Mouse (Mus musculus): ENCODE data around the gene Gm13279. TPM values are rescaled to one million over a fixed set of nuclear protein-coding genes. Genes with fewer than 3 reads are reported as not detected.

Gene Gm13279
- polyA plus RNA-seq (2015; fragmentation: Illumina TruSeq; extraction: RNeasy Lipid Tissue Mini Kit (QIAGEN cat#74804); ENCODE audit: insufficient read depth, low replicate concordance), result not detected

GRCm38 (mm10) chr4:88797097-88797496 lies at the start of gene Gm13279:
TSS of gene Gm13279 (plus strand) at chr4:88797397.

GRCm38 (mm10) chr4:88754818-88755340 lies 42.3 kb upstream of the Gm13279 start, which contains the start of gene Gm13271:
TSS of gene Gm13271 (plus strand) at chr4:88754868.

GRCm38 (mm10) chr4:88759610-88760268 lies 37.5 kb upstream of the Gm13279 start, which contains the start of gene Gm13283:
TSS of gene Gm13283 (plus strand) at chr4:88760119.

DNA sequence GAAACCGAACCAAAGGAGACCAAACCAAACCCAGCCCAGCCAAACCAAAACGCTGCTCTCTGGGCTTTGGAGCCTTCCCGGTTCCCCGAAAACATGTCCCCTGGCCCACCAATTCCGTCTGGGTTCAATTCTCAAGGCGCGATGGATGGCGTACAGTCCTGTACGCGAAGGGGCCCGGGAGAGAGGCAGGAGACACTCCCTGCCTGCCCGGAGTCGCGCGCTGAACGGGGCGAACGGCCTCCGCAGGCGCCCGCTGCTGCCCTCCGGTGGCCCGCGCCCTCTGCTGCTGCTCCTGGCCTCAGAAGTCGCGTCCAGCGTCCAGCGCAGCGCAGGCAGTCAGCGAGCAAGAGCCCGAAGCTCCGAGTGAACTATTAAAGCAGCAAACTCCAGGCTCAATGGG lies 23.7 kb upstream of the Gm13279 start, which contains the start of gene Gm13290:
Gm13290 (plus strand) TSS at position 301 of the 400 bp plus-strand sequence.

GRCm38 (mm10) chr4:88776622-88777021 lies 20.6 kb upstream of the Gm13279 start, which contains the start of gene Gm13289:
TSS of gene Gm13289 (plus strand) at chr4:88776922.

GRCm38 (mm10) chr4:88779550-88779949 lies 17.6 kb upstream of the Gm13279 start, which contains the start of gene Gm13272:
TSS of gene Gm13272 (plus strand) at chr4:88779850.

DNA sequence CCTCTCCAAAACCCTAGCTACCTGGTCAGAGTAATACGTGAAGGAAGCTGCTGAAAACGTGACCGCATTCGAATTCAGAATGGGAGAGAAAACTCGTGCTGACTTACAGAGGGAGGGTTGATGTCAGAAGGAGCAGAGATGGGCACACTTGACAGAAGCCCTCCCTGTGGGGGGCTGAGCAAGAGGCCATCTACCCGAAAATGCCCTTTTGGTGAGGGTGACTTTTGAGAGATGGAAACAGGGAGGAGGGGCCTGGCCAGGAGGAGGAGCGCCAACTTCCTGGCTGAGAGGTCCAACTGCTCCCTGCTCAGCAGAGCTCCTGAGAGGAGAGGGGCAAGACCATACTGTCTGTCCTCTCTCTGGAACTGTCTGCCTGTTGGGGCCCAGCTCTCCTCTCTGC lies 15.4 kb upstream of the Gm13279 start, which contains the start of gene Ifnz:
Ifnz (plus strand) TSS at position 301 of the 400 bp plus-strand sequence.

GRCm38 (mm10) chr4:88785409-88785808 lies 11.8 kb upstream of the Gm13279 start, which contains the start of gene Gm13276:
TSS of gene Gm13276 (plus strand) at chr4:88785709.

DNA sequence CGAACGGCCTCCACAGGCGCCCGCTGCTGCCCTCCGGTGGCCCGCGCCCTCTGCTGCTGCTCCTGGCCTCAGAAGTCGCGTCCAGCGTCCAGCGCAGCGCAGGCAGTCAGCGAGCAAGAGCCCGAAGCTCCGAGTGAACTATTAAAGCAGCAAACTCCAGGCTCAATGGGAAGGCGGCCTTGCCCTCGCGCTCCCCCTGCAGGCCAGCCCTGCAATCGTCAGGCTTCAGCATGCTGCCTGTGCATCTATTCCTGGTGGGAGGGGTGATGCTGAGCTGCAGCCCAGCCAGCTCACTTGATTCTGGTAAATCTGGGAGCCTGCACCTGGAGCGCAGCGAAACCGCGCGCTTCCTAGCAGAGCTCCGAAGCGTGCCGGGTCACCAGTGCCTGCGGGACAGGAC lies 8.8 kb upstream of the Gm13279 start, which contains the start of gene Gm13277:
Gm13277 (plus strand) TSS at position 231 of the 400 bp plus-strand sequence.

DNA sequence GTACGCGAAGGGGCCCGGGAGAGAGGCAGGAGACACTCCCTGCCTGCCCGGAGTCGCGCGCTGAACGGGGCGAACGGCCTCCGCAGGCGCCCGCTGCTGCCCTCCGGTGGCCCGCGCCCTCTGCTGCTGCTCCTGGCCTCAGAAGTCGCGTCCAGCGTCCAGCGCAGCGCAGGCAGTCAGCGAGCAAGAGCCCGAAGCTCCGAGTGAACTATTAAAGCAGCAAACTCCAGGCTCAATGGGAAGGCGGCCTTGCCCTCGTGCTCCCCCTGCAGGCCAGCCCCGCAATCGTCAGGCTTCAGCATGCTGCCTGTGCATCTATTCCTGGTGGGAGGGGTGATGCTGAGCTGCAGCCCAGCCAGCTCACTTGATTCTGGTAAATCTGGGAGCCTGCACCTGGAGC lies 5.9 kb upstream of the Gm13279 start, which contains the start of gene Gm13278:
Gm13278 (plus strand) TSS at position 301 of the 400 bp plus-strand sequence.

GRCm38 (mm10) chr4:88793936-88794675 lies 3.1 kb upstream of the Gm13279 start, which contains the start of gene Gm13275:
TSS of gene Gm13275 (plus strand) at chr4:88794487.

GRCm38 (mm10) chr4:88799365-88799764 lies 2.2 kb downstream of the Gm13279 start, which contains the start of gene Gm13285:
TSS of gene Gm13285 (plus strand) at chr4:88799665.

GRCm38 (mm10) chr4:88802954-88803353 lies 5.8 kb downstream of the Gm13279 start, which contains the start of gene Gm13287:
TSS of gene Gm13287 (plus strand) at chr4:88803254.

DNA sequence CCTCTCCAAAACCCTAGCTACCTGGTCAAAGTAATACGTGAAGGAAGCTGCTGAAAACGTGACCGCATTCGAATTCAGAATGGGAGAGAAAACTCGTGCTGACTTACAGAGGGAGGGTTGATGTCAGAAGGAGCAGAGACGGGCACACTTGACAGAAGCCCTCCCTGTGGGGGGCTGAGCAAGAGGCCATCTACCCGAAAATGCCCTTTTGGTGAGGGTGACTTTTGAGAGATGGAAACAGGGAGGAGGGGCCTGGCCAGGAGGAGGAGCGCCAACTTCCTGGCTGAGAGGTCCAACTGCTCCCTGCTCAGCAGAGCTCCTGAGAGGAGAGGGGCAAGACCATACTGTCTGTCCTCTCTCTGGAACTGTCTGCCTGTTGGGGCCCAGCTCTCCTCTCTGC lies 8.0 kb downstream of the Gm13279 start, which contains the start of gene Gm13288:
Gm13288 (plus strand) TSS at position 301 of the 400 bp plus-strand sequence.

DNA sequence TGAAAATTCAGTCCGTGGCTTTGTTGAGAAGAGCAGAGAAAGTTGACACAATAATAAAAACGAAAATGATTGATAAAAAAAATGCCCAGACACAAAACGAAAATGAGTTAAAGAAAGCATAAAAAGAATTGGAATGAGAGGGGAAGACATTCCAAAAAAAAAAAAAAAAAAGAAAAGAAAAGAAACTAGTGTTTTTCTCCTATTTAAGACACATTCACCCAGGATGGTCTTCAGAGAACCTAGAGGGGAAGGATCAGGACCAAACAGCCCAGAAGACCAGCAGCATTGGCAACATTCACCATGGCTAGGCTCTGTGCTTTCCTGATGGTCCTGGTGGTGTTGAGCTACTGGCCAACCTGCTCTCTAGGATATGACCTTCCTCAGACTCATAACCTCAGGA lies 18.7 kb downstream of the Gm13279 start, which contains the start of gene Ifna7:
Ifna7 (plus strand) TSS at position 301 of the 400 bp plus-strand sequence.

DNA sequence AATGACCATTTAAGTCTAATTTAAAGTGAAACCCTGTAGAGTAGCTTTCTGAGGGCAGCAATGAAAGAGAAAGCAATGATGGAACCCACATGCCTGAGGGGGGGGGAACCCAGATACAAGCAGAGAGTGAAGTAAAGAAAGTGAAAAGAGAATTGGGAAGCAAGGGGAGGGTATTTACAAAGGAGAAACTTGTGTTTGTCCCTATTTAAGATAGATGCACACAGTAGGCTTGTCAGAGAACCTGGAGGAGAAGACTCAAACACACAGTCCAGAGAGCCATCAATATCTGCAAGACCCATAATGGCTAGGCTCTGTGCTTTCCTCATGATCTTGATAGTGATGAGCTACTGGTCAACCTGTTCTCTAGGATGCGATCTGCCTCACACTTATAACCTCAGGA lies 22.5 kb downstream of the Gm13279 start, which contains the start of gene Ifna11:
Ifna11 (plus strand) TSS at position 301 of the 400 bp plus-strand sequence.

DNA sequence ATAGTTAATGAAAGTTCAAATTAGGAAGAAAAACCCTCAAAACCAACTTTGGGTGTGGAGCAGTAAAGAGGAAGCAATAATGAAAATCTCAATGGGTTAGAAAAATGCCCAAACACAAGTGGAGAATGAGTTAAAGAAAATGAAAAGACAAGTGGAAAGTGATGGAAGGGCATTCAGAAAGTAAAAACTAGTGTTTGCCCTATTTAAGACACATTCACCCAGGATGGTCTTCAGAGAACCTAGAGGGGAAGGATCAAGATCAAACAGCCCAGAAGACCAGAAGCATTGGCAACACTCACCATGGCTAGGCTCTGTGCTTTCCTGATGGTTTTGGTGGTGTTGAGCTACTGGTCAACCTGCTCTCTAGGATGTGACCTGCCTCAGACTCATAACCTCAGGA lies 29.9 kb downstream of the Gm13279 start, which contains the start of gene Ifna6:
Ifna6 (plus strand) TSS at position 301 of the 400 bp plus-strand sequence.

DNA sequence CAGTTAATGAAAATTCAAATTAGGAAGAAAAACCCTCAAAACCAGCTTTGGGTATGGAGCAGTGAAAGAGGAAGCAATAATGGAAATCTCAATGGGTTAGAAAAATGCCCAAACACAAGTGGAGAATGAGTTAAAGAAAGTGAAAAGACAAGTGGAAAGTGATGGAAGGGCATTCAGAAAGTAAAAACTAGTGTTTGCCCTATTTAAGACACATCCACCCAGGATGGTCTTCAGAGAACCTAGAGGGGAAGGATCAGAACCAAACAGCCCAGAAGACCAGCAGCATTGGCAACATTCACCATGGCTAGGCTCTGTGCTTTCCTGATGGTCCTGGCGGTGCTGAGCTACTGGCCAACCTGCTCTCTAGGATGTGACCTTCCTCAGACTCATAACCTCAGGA lies 38.0 kb downstream of the Gm13279 start, which contains the start of gene Ifna5:
Ifna5 (plus strand) TSS at position 301 of the 400 bp plus-strand sequence.

GRCm38 (mm10) chr4:88841438-88841911 lies 44.3 kb downstream of the Gm13279 start, which contains the start of gene Ifna4:
TSS of gene Ifna4 (plus strand) at chr4:88841861.

